Mouse (Mus musculus) heart, adult 2 months (tissue): Measurements from ENCODE around the gene Cmpk2.
"Not testable (repeated sequence)": the region's sequence is repeated elsewhere in the genome, so short reads cannot be mapped to it uniquely, and the experiment has no call there.

Experiments used
- CTCF ChIP-seq: fragments of 200-600 bp; IDR thresholded peaks from 2 replicates; pipeline ENCODE4 v1.8.1; 2022; ENCODE audit warnings: antibody characterized with exemption, mild to moderate bottlenecking, moderate library complexity
- EP300 ChIP-seq: fragments of 200-500 bp; IDR thresholded peaks from 2 replicates; pipeline ENCODE4 v1.6.1; 2011; ENCODE audit warnings: low read depth, low read length, control low read depth; ENCODE audit not compliant: insufficient read depth

DNA sequence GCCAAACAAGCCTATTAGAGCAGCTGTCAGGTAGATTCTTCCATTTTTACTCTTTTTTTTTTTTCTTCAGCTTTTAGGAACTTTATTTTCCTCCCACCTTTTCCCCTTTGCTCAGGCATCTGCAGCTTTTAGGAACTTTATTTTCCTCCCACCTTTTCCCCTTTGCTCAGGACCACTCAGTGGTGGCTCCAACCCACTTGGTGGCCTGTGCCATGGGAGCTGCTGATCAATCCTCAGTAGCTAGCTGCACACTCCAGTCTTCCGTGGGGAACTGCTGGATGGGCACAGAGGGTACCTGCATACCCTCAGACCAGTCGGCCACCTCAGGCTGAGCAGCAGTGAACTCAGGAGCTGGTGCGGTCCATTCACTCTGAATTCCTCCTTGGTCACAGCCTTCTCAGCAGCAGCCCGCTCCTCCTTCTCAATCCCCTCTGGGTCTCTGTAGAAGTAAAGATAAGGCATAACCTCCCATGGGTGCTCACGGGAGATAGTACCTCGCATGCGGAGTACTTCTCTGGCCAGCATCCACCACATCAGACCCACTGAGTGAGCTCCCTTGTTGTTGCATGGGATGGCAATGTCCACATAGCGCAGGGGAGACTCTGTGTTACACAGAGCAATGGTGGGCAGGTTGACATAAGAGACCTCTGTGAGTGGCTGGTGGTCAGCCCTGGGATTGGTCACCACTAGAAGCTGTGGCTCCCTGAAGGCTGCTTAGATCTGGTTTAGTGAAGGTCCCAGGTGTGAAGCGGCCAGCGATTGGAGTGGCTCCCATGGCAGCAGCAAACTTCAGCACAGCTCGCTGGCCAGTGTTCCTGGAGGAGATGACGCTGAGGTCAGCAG, 17.0 kb downstream of the Cmpk2 start:
- not testable (repeated sequence) for TF ChIP-seq EP300, CTCF
